Mouse (Mus musculus) neutrophil, adult 5-6 weeks (primary cell): ENCODE results near the gene Elmod3. TPM values are rescaled to one million over a fixed set of nuclear protein-coding genes. Genes with fewer than 3 reads are reported as not detected.
A peak's percentile ranks its signal among the peaks of the same experiment; 100 is the strongest.

Experiments
- ATAC-seq: fragments of 151-379, 151-347 bp; 2 replicates; pipeline ENCODE4 v1.8.0; 2017; ENCODE audit warnings: mild to moderate bottlenecking, moderate TSS enrichment; ENCODE audit not compliant: insufficient number of reproducible peaks, poor library complexity, low FRiP score, severe bottlenecking; ENCODE audit errors: extremely low read depth
- total RNA-seq: library from RNA; stranded (forward); fragments of 200-1000 nt; gene quantifications from 2 replicates; pipeline ENCODE4 v1.2.3, GENCODE M21; 2017

Elmod3 gene
- total RNA-seq, 1 experiment from 2014 or later, result 10.5 TPM

DNA sequence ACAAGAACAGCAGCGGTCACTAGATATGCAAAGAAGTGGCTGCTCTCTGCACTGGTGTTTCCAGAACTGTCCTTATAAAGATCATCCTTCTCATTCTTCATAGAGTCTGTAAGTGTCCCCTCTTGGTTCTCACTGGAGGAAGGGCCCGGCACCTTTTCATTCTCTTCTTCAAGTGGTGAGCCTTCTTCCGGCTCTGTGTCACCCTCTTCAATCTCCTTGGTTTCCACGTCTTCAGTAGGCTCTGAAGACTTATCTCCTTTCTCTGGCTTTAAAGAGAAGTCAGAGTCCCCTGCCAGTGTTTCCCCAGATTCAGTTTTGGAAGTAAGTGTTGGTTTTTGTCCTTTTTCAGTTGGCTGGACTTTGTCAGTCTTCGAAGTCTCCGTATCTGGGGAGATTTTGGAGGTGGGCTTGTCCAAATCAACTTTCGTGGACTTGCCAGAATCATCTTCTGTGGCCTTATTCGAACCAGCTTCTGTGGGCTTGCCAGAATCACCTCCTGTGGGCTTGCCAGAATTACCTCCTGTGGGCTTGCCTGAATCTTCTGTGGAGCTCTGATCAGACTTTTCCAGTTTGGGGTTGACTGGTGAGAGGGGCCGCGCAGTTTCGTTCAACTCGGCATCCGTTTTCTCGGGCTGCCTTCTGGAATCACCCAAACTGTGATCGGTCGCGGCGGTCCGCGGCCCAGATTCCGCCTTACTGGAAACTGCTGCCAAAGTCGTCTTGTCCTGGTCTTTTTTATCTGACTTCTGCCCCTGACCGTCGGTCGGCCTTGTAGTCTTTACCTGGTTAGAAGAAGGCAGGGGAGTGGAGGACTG lies 17.6 kb upstream of the Elmod3 start:
- no peak for ATAC-seq

DNA sequence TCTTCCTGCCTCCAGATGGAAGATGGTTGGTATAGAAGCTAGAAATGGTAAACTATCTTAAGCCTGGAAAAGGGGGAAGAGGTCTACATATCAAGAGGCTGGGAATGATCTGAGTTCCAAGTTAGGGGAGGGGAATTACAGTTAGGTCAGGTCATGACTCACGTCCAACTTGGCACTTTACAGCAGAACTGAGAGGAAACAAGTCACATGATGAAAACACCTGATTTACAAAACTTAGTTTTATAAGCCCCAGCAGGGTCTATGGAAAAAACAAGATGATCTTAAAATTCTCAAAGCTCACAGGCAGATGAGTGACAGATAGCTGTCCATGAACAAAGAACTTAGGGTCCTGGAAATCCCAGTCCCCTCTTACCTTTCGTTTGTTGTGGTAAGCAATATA lies 16.9 kb upstream of the Elmod3 start:
- ATAC-seq, result no peak

DNA sequence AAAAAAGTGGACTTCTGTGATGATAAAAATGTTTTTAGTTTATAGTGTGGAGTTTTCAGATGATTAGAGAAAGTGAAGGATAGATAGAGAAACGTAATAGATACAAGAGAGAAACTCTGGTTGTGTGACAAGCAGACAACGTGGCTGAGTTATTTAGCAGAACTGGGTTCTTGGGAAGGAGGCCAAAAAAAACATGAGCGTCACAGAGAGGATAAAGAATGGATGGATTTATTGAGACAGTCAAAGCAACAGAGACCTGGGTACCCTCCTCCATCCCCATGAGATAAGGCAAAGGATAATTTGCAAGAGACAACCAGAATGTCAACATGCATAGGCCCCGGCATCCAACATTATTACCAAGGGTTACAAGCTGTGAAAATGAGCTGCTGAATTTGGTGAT lies 12.0 kb upstream of the Elmod3 start:
- no peak for ATAC-seq

DNA sequence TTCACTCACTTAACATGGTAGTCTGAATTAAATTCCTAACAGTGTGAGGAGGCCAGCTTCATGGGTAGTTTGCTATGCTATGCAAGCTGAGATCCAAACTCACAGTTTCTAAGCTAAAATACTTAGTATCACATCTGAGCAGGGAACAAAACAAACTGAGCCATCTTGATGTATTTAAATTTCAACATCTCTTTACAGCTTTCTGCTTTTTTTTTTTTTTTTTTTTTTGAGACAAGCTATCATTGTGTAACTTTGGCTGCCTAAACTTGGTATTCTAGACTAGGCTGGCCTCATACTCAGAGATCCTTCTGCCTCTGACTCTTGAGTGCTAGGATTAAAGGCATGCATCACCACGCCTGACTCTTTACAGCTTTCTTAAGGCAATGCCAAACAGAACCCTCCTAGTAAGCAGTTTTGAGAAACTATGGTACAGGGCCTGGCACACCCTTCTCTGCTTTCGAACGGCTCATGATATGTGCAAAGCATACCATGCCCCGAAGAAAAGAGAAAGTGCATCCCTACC lies 10.5 kb upstream of the Elmod3 start:
- no peak for ATAC-seq

DNA sequence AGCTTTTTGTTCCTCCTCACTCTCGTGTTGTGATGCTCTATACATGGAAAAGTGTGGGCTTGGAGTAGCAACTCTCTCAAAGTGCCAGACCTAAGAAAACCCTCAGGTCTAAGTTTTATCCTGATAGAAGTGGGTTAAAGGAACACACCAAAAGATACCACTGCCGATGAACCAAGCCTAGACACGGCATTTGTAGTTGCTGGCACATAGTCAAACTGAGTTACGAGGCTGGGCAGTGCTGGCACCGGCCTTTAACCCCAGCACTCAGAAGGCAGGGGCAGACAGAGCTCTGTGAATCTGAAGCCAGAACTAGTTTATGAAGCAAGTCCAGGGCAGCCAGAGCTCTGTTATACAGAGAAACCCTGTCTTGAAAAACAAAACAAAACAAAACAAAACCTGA lies 9.5 kb upstream of the Elmod3 start:
- no peak for ATAC-seq

DNA sequence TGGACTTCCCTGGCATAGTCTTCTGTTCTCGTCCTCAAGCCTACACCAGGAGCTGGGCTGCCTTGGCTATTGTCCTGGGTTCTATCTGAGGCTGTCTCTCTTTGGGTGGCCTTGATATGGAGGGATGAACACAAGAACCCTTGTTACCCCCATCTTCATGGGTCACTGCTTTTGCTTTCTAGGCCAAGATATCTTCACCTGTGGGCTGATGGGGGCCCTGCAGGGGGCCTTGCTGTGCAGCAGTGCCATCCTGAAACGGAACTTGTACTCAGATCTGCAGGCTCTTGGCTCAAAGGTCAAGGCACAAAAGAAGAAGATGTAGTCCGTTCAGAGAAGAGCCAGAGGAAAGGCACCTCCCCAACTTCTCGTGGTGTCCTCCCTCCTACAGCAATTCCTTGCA lies 8.8 kb upstream of the Elmod3 start:
- no peak for ATAC-seq

DNA sequence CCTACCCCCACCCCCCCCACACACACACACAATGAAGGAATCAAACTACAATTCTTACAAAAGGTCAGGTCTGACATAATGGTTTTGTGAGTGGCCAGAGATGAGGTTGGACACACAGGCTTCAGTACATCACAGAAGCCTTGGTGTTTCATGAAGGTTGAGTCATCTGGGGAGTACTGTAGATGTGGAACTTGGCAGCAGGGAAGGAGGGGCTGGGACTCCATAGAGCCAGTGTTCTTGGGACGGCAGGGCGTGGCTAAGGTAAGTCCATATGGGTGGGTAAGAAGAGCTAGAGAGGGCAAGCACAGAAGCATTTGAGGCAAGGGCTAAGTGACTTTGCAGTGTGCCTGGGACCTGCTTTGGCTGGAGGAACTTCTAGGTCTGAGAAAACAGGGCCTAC lies 5.9 kb upstream of the Elmod3 start:
- no peak for ATAC-seq

DNA sequence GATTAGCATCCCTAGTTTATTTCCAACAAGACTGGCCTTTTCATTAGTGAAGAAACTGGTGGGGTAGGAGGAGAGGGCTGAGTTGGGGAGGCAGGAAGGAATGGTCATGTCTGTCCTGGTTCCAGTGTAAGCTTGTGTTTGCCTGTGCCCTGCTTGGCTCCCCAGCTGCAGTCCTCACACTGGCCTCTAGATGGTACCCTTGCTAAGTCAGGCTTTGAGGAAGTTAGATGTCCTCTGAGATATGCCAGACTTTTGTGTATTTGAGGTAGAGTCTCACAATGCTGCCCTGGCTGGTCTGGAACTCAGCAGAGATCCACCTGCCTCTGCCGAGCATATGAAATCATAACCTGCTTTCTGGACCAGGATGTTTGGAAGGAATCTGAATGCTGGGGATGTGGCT lies 3.5 kb upstream of the Elmod3 start:
- peak; percentile 82 for ATAC-seq

DNA sequence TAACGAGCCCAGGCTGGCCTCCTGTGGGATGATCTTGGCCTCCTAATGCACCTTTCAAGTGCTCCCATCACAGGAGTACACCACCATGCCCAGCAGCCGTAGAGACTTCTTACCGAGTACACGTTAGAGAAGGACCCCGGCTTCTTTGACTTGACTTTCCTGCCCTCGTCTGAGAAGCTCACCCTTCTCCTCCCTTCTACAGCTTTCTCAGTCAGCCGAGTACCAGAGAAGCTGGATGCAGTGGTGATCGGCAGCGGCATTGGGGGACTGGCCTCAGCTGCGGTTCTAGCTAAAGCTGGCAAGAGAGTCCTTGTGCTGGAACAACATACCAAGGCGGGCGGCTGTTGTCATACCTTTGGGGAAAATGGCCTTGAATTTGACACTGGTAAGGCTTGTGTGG lies 2.6 kb upstream of the Elmod3 start:
- no peak for ATAC-seq

DNA sequence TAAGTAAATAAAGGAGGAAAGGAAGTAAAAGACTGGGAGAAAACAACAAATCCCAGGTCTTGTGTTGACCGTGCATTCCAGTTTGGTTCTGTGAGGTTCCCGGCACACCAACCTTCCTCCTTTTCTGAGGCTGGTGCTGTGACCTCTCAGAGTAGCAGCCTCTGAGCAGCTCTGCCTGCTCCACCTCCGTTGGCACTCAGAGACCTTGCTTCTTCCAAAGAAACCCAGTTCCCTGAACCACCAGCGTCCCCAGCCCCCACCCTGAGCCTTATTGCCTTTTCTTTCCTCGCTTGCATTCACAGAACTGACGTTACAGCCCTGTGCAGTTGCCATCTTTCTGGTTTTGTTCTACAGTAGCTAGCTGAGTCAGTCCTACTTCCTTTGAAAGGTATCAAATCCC lies 2.0 kb upstream of the Elmod3 start:
- ATAC-seq, result no peak

DNA sequence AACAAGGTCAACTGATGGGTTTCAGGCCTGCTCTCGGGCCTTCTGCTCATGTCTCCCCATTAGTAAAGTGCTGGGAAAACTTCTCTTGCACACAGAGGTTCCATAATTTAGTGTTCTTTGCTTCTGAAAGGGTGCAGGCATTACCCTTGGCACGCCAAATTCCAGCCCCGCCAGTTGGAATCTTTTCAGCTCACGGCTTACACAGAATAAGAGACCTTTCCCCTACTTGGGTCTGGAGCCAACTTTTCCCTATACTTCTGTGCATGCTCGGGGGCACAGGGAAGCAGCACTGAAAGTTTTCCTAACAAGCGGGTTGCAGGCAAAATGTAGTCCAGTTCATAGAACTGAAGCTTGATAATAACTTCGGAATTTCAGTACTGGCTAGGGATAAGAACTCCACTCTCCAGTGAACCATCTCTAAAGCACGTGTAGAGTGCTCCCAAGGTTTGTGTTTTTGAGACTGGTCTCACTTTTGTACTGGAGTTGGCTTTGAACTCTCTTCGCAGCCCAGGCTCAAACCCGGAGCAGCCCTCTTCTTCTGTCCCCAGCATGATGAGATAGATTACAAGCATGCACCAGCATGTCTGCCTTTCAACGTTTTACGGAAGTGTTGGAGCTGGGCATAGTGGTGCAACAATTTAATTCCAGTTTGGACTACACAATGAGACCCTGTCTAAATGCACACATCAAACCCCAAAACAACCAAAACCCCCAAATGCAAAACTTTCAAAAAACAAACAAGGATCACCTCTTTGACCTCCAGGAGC lies 761 bp upstream of the Elmod3 start:
- no peak for ATAC-seq

DNA sequence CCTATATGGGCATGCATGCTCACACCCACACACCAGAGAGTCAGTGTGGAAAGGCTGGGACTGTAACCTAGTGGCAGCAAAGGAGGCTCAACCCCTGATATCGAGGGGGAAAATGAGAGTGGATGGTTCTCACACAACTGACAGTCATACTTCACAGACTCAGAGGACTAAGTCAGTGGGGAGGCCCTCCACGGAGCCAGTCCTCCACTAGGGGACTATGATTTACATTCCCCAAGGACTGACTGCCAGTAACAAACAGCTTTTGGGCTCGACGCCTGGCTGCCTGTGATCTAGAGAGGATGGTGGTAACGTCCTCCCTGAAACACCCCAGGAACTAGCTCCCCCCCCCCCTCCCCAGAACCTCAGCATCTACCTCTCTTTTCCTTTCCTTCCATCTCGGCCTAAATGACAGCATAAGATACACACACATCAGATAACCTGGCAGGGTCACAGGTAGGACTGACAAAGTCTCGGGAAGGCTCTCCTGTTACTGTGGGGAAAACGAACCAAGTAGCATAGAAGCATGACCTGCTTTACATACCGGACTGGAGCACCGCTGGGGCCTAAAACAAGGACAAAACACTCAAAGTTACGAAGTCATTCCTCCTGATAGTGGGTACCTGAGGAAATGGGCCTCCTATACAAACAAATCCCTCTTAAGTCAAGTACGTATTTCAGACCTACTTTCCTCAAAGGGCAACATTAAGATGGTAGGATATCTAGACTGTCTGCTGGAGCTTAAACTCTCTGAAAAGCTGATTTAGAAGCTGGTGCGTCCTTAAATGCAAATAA lies 934 bp downstream of the Elmod3 start:
- no peak for ATAC-seq

DNA sequence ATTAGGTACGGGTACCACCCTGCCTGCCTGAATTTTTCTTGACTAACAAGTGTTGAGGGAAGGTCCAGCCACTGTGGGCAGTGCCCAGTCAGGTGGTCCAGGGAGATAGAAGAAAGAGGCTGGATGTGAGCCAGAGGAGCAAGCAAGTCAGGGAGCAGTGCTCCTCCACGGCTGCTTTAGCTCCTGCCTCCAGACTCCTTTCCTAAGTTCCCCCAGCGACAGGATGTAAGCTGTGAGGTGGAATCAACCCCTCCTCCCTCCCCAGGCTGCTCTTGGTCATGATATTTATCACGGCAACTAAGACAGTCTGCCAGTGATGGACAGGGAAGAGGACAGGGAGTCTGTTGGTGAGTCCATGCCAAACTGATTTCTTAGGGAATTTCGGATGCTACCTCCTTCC lies 4.3 kb downstream of the Elmod3 start:
- no peak for ATAC-seq

DNA sequence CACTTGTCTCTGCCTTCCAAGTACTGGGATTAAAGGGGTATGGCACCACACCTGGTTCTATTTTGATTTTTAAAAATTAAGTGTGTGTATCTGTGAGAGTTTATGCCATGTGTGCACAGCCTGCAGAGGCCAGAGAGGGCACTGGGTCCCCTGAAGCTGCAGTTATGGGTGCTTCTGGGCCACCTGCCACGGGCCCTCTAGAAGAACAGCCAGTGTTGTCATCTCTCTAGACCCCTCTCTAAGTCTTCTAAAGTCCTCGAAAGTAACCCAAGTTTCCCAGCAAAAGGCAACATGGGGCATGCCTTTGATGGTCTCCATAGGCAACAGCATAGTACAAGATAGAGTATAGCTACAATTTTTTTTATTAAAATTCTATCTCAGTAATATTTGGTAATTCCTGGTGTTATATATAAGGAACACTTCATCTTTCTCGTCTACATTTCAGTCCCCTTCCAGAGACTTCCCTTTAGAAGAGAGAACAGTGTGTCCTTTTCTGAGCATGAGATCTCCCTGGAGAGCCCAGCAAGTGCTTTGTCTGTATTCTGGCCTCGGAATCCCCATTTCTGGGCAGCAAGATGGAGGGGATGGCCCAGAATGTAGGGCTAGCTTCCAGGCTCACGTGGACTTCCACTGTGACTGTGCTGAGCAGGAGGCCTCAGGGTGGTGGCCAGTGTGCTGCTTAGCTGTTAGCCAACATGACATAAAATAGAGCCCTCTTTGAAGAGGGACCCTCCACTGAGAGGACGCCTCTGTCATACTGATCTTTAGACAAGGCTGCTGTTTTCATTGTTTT lies 5.0 kb downstream of the Elmod3 start:
- ATAC-seq, result no peak

DNA sequence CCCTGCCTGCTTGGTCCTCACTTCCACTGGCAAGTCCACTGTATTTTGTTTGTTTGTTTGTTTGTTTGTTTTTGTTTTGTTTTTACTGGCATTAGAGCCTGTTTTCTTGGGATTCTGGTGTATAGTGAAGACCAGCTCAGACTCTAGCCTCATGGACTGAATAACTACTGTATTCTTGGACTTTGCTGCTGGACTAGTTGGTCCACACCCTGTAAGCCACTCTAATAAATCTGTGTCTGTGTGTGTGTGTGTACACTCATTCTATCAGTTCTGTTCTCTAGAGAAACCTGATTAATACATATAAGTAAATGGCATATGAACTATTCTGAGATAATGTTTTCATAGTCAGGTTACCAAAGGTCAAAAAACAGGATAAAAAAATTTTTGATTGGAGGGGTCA lies 8.1 kb downstream of the Elmod3 start:
- ATAC-seq, result no peak

DNA sequence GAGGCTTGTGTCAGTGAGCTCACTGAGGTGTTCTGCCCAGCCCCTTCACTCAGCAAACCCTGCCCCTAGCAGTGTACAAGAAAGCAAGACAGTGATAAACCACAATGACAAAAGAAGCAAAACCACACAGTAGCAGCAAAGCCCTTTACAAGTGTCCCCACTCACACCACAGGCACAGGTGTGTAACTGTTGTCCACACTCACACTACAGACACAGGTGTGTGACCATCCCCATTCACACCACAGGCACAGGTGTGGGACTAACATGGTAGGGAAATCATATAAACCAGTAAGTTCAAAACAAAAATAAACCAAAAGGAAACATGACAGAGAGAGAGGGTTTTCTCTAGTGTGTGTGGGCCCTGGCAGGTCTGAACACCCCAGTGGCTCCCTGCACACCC lies 9.9 kb downstream of the Elmod3 start:
- no peak for ATAC-seq

DNA sequence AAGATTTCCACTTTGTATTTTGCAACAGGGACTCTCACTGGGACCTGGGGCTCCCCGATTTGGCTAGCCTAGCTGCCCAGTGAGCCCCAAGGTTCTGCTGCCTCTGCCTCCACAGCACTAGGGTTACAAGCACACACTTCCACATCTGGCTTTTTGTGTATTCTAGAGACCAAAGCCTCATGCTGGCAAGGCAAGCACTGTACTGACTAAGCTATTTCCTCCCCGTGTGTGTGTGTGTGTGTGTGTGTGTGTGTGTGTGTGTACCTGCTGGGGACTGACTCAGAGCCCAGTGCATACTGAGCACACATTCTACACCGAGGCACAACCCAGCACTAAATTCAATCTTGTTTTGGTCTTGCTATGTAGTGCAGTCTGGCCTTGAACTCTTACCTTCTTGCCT lies 11.5 kb downstream of the Elmod3 start:
- ATAC-seq, result no peak

DNA sequence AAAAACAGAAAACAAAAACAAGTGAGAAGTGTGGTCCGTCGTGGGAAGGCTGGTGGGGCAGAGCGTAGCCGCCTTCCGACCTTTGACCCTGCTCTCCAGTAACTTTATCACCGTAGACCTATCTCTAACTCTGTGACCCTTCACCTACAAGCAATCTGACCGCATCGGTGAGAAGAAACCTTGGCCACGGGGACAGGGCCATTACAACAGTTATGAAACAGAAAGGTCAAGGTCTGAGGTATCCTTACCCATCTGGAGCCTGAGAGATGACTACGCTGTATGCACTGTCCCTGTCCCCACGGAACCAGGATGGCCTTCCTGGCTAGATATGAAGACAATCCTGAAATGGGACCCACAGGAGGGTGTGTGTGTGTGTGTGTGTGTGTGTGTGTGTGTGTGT lies 14.1 kb downstream of the Elmod3 start:
- no peak for ATAC-seq
